Comparison of ENCODE assay signal across 9 mouse cellular contexts in genomic region chr2:101289168-101289567, GRCm38 (mm10).
DNase-seq lines count a peak whose midpoint lies in the region; ATAC-seq and TF ChIP-seq lines count a peak whose summit lies in the region.
"Had no signal": no experiment of that assay in that cellular context is flagged by ENCODE, and none has a peak within 500 bp of the region (broad histone marks: within the 10 kb centered on the region; RNA-seq: fewer than 3 reads in every experiment).

No protein-coding gene starts in this region.

- no peaks in the 10 kb centered on the region for H3K4me1 ChIP-seq in intestine, postnatal 0 days (replicated peaks; ENCODE audit: control insufficient read depth, insufficient read depth, low read length)
- H3K4me1 ChIP-seq in intestine, embryonic 15.5 days (replicated peaks) = no peaks in the 10 kb centered on the region
- H3K4me1 ChIP-seq in ES-Bruce4 (ENCODE audit: control insufficient read depth, insufficient read depth, low read length) = no peaks in the 10 kb centered on the region
- no peaks in the 10 kb centered on the region for H3K4me1 ChIP-seq in embryonic facial prominence, embryonic 11.5 days (ENCODE audit: control insufficient read depth, insufficient read depth, low read length)
- H3K4me1 ChIP-seq: heart, embryonic 15.5 days had no signal

- no peak overlapping the region for H3K4me3 ChIP-seq in intestine, postnatal 0 days (ENCODE audit: low read depth, low read length)
- no peak overlapping the region for H3K4me3 ChIP-seq in intestine, embryonic 15.5 days (replicated peaks)
- H3K4me3 ChIP-seq in ES-Bruce4 (ENCODE audit: low read depth, low read length) = no peak overlapping the region
- no peak overlapping the region for H3K4me3 ChIP-seq in embryonic facial prominence, embryonic 11.5 days (ENCODE audit: low read depth, low read length)
- H3K4me3 ChIP-seq: heart, embryonic 15.5 days had no signal

- ATAC-seq in intestine, postnatal 0 days = no peak
- no peak for ATAC-seq in intestine, embryonic 15.5 days
- ATAC-seq in embryonic facial prominence, embryonic 11.5 days (replicated peaks; ENCODE audit: insufficient number of reproducible peaks, low FRiP score, low TSS enrichment, low read depth) = no peak

- H3K9me3 ChIP-seq in intestine, postnatal 0 days (ENCODE audit: control insufficient read depth) = no peaks in the 10 kb centered on the region
- no peaks in the 10 kb centered on the region for H3K9me3 ChIP-seq in intestine, embryonic 15.5 days
- no peaks in the 10 kb centered on the region for H3K9me3 ChIP-seq in ES-Bruce4 (replicated peaks; ENCODE audit: control insufficient read depth, insufficient read depth, low read length, poor library complexity, severe bottlenecking)
- no peaks in the 10 kb centered on the region for H3K9me3 ChIP-seq in embryonic facial prominence, embryonic 11.5 days (replicated peaks; ENCODE audit: control insufficient read depth, low read length)
- H3K9me3 ChIP-seq: heart, embryonic 15.5 days had no signal

- no peak overlapping the region for H3K9ac ChIP-seq in intestine, postnatal 0 days (ENCODE audit: low read depth, low read length)
- H3K9ac ChIP-seq in intestine, embryonic 15.5 days = no peak overlapping the region
- no peak overlapping the region for H3K9ac ChIP-seq in ES-Bruce4 (ENCODE audit: low read depth, poor library complexity, severe bottlenecking)
- H3K9ac ChIP-seq in embryonic facial prominence, embryonic 11.5 days (replicated peaks; ENCODE audit: low read length) = no peak overlapping the region
- H3K9ac ChIP-seq: heart, embryonic 15.5 days had no signal

- no peak overlapping the region for H3K27ac ChIP-seq in intestine, postnatal 0 days (ENCODE audit: low read depth, low read length)
- no peak overlapping the region for H3K27ac ChIP-seq in intestine, embryonic 15.5 days
- no peak overlapping the region for H3K27ac ChIP-seq in ES-Bruce4 (ENCODE audit: insufficient read depth, low read length)
- H3K27ac ChIP-seq in embryonic facial prominence, embryonic 11.5 days (replicated peaks; ENCODE audit: low read depth, low read length) = no peak overlapping the region
- H3K27ac ChIP-seq: heart, embryonic 15.5 days had no signal

- no peak overlapping the region for H3K4me2 ChIP-seq in intestine, postnatal 0 days (replicated peaks; ENCODE audit: low read depth)
- H3K4me2 ChIP-seq in intestine, embryonic 15.5 days (replicated peaks) = no peak overlapping the region
- no peak overlapping the region for H3K4me2 ChIP-seq in embryonic facial prominence, embryonic 11.5 days (ENCODE audit: low read depth, low read length)
- H3K4me2 ChIP-seq: heart, embryonic 15.5 days had no signal

- no peaks in the 10 kb centered on the region for H3K27me3 ChIP-seq in intestine, postnatal 0 days (replicated peaks; ENCODE audit: control insufficient read depth, insufficient read depth, low read length)
- H3K27me3 ChIP-seq in intestine, embryonic 15.5 days (replicated peaks) = no peaks in the 10 kb centered on the region
- no peaks in the 10 kb centered on the region for H3K27me3 ChIP-seq in ES-Bruce4 (ENCODE audit: control insufficient read depth, insufficient read depth, low read length, poor library complexity, severe bottlenecking)
- H3K27me3 ChIP-seq in embryonic facial prominence, embryonic 11.5 days (ENCODE audit: control insufficient read depth, insufficient read depth, low read length) = no peaks in the 10 kb centered on the region
- H3K27me3 ChIP-seq: heart, embryonic 15.5 days had no signal

- 31% methylated on average over 2 of the region's 2 CpGs for WGBS in intestine, postnatal 0 days
- WGBS in intestine, embryonic 15.5 days = 42% methylated on average over 2 of the region's 2 CpGs
- 37% methylated on average over 2 of the region's 2 CpGs for WGBS in embryonic facial prominence, embryonic 11.5 days

- no peak for TF ChIP-seq EP300 in ES-Bruce4 (IDR thresholded peaks at IDR 0.05; ENCODE audit: insufficient read depth, low read depth, low read length)

- DNase-seq in 3T3-L1 (ENCODE audit: low read depth, low spot score) = peak; percentile 19
- DNase-seq in embryonic facial prominence, embryonic 11.5 days (ENCODE audit: low spot score) = peak; percentile 40
- no peak for DNase-seq in layer of hippocampus, adult 9-10 months (ENCODE audit: low spot score)
- no peak for DNase-seq in adrenal gland, adult 8-10 months
- DNase-seq: adrenal gland, adult 2 months had no signal

- peak; percentile 77 for TF ChIP-seq CTCF in intestine, postnatal 0 days (IDR thresholded peaks at IDR 0.05; ENCODE audit: low read depth)
- TF ChIP-seq CTCF in ES-Bruce4 (IDR thresholded peaks at IDR 0.05; ENCODE audit: low read depth, low read length) = peak; percentile 53

- TF ChIP-seq POLR2A in ES-Bruce4 (IDR thresholded peaks at IDR 0.05; ENCODE audit: insufficient read depth, low read length) = no peak

- H3K36me3 ChIP-seq in intestine, postnatal 0 days (ENCODE audit: control insufficient read depth, insufficient read depth) = no peaks in the 10 kb centered on the region
- no peaks in the 10 kb centered on the region for H3K36me3 ChIP-seq in intestine, embryonic 15.5 days
- H3K36me3 ChIP-seq in ES-Bruce4 (ENCODE audit: control insufficient read depth, insufficient read depth, low read length, poor library complexity, severe bottlenecking) = no peaks in the 10 kb centered on the region
- no peaks in the 10 kb centered on the region for H3K36me3 ChIP-seq in embryonic facial prominence, embryonic 11.5 days (replicated peaks; ENCODE audit: control insufficient read depth, insufficient read depth, low read depth, low read length)
- H3K36me3 ChIP-seq: heart, embryonic 15.5 days had no signal

Comparison
In these comparisons a context has a peak if more than half of its experiments do, and no peak if none do; other contexts are left out.
1. DNase-seq: peak in 3T3-L1 (single experiment) and embryonic facial prominence, embryonic 11.5 days (single experiment); none in layer of hippocampus, adult 9-10 months (single experiment) and adrenal gland, adult 8-10 months (single experiment).